Mouse (Mus musculus): ENCODE measurements around the gene Atrip. TPM values are rescaled to one million over a fixed set of nuclear protein-coding genes. Genes with fewer than 3 reads are reported as not detected.

Gene Atrip
- total RNA-seq, 2 experiments from 2014 or later, result 6.7 to 7.1 TPM

GRCm38 (mm10) chr9:109008994-109009635, 64.8 kb downstream of the Atrip start:
- DNase-seq (ENCODE audit: low spot score), result no peak
- intact Hi-C loops (cut with DNase I), result loop anchor here (10.0 kb wide), 1 partner anchor 856 kb away; no protein-coding TSS in a partner anchor

DNA sequence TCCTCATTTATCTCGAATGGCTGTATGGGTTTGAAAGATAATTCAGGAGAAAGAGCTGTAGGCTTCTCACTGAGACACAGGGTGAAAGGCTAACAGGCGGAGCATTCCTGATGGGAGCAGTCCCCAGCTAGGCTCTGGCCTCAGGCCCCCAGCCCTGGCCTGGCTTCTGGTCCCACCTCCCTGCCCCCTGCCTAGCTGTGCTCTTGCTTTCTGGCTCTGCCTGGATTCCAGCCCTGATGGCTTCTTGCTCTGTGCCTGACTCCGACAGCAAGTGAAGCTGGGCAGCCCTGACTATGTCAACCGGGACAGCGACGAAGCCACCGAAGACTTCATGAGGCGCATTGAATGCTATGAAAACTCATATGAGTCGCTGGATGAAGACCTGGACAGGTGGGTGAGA, 65.8 kb downstream of the Atrip start:
- DNase-seq (ENCODE audit: low spot score), result no peak
- intact Hi-C loops (cut with DNase I), result loop anchor here (10.0 kb wide), 1 partner anchor 857 kb away; no protein-coding TSS in a partner anchor

Other genes with a start within 250 kb of the Atrip start
- under 1 TPM; 0.03 to 0.23 TPM for gene Celsr3, start 247.8 kb downstream of the Atrip start, total RNA-seq (2021)
- 10 to 100 TPM; 27.4 to 28.7 TPM for gene Slc26a6, start 220.8 kb downstream of the Atrip start, total RNA-seq (2021)
- gene Tmem89, start 159.5 kb downstream of the Atrip start, total RNA-seq (2021), result not detected
- 1,000 to 10,000 TPM; 2,451 to 2,563 TPM for gene Uqcrc1, start 137.5 kb downstream of the Atrip start, total RNA-seq (2021)
- gene Col7a1, start 120.5 kb downstream of the Atrip start, total RNA-seq (2021), result under 1 TPM; 0.23 to 0.61 TPM
- not detected for gene Ucn2, start 88.1 kb downstream of the Atrip start, total RNA-seq (2021)
- gene Pfkfb4, start 82.3 kb downstream of the Atrip start, total RNA-seq (2021), result 1 to 10 TPM; 2.3 to 2.7 TPM
- 10 to 100 TPM; 43.0 to 43.2 TPM for gene Shisa5, start 35.6 kb downstream of the Atrip start, total RNA-seq (2021)
- 10 to 100 TPM; 11.9 to 12.9 TPM for gene Trex1, start 14.4 kb downstream of the Atrip start, total RNA-seq (2021)
- 10 to 100 TPM; 11.5 to 12.2 TPM for gene Ccdc51, start 8.4 kb upstream of the Atrip start, total RNA-seq (2021)
- 100 to 1,000 TPM; 243 to 255 TPM for gene Tma7, start 8.5 kb upstream of the Atrip start, total RNA-seq (2021)
- 10 to 100 TPM; 21.1 to 22.9 TPM for gene Plxnb1, start 21.3 kb upstream of the Atrip start, total RNA-seq (2021)
- gene Fbxw21, start 87.9 kb upstream of the Atrip start, total RNA-seq (2021), result not detected
- gene Fbxw13, start 121.9 kb upstream of the Atrip start, total RNA-seq (2021), result not detected
- not detected for gene Fbxw20, start 160.6 kb upstream of the Atrip start, total RNA-seq (2021)
- not detected for gene Fbxw14, start 213.6 kb upstream of the Atrip start, total RNA-seq (2021)

All from heart, postnatal 25 days (tissue).